Mouse (Mus musculus) left cerebral cortex, adult 11 months (tissue): ENCODE measurements around the gene Gucy2d.

Experiments used
- DNase-seq: peaks from one replicate; pipeline ENCODE4 v3.0.0; 2022; ENCODE audit warnings: low spot score

The Gucy2d gene

DNA sequence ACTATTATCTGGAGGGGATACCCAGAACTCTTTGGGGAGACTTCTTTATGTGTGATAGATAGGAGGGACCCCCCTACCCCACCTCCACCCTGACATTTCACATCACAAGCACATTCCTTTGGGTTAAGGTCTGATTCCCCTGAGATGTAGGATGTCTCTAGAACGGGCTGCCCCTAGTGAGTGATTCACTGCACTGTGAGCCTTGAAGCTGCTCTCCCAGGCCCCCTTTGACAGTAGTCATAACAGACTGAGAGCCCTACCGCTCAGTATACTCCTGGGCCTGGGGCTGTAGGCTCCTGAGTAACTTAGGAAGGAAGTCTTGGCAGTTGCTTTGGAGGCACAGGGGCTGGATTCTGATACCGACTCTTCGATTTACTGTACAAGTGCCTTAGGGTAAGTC lies 50.1 kb downstream of the Gucy2d start:
- no peak for DNase-seq

DNA sequence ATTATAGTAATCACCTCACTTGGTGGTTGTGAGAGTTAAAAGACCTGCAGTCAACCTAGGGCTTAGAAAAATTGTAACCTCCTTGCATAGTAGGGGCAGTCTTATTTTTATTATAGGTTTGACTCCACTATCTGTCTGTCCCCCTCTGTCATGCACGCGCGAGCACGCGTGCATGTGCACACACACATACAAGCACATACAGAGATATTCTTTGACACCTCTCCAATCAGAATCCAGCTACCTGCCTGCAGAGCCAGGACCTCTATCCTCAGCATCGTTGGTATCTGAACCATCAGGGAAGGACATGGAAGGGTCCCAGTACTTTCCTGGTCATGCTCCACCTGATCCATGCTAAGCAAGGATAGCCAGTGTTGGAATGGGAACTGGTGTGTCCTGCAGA lies 50.7 kb downstream of the Gucy2d start:
- DNase-seq: no peak

DNA sequence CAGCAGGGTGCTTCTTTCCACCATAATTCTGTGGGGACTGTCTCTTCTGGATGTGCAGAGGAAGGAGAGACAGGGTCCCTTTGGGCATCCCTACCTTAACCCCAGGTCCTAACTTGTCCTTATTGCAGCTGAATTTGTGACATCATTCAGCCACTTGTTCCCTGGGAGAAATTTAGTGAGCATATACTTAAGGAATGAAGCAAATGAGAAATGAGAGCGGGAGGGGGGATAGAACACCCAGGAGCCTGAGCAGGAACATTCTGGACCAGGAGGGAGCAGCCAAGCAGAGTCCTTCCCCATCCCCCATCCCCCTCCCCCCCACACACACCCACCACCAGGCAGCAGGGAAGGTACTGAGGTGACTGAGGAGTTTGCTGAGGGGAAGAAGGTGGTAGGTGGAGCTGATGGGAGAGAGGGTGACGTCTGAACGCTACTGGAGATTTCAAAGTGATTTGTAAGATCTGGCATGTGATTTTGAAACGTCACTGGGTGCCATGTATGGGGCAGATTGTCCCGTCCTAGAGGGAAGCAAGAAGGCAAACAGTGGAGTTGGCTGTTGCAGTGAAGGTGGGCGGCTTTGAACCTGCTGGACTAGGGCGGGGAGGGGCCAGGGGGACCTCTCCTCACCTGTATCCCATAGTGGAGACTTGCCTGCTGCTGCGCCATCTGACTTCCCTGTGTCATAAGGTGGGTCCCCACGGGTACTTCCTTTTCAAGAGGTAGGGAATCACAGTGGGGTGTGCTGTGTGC lies 51.4 kb downstream of the Gucy2d start:
- DNase-seq: no peak

DNA sequence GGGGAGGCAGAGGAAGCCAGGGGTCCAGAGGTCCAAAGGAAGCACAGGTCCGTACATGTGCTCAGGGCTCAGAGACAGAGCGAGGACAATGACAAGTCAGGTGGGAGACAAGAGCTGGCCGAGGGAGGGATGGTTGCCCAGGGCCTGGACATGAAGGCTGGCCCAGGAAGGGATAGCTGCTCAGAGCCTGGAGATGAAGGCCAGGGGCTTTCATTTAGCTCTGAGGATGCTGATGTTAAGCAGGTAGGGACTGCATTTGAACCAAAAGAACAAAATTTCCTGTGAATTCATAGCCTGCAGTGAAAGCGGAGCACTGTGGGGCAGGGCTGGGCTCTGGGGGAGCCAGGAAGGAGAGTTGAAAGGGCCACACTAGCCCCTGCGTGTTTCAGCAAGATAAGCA lies 52.1 kb downstream of the Gucy2d start:
- DNase-seq: no peak

DNA sequence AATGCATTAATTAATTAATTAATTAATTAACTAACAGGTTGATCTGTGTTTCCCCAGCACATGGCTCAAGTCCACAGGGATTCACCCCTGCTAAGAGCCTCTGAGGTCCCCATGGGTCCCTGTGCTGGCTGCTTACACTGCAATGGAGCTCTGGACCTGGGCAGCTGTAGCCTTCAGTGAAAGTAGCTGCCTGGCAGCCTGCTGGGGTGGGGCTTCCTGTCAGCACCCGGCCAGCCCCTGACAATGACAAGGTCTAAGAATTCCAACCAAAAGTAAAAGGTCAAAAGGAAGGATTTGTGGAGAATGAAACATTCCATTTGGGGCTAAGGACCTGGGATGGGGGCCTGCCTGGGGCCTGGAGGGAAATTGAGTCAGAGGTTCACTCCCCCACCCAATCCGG lies 53.1 kb downstream of the Gucy2d start:
- no peak for DNase-seq

DNA sequence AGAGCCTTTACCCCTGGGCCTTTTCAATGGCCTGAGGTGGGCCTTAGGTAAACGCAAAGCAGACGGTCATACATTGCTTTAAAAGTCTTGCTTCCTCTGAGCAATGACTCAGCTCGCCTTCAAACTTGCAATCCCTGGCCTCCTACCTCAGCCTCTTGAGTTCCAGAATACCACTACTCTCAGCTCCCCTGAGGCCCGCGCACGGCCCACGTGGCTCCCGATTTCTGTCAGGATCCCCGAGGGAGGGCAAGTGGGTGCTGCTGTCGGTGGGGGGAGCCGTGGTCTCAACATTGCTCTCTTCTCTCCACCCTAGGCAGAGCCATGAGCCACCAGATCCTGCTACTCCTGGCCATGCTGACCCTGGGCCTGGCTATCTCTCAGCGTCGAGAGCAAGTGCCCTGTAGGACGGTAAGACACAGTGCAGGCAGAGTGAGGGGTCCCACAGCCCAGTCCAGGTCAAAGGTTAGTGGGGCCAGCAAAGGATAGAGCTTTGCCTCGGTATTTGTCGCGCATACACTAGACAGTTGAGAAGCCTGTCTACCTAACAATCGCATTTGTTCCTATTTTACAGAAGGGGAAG lies 53.8 kb downstream of the Gucy2d start:
- no peak for DNase-seq

DNA sequence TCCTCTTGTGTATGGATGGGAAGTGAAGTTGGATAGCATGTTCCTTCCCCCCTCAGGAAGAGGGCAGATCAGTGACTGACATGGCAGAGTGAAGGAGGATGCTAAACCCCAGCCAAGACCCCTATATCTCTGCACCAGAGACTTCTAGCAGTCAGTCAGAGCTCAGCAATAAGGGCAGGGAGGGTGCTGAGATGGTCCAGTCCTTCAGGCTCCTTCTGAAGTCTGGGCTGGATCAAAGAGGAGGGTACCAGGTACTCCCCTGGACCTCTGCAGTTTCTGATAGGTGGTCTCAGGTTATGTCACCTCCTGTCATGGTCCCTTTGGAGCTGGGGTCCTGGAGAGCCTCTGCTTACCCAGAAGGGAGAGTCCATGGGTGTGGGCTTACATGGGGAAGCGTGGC lies 55.4 kb downstream of the Gucy2d start:
- no peak for DNase-seq

DNA sequence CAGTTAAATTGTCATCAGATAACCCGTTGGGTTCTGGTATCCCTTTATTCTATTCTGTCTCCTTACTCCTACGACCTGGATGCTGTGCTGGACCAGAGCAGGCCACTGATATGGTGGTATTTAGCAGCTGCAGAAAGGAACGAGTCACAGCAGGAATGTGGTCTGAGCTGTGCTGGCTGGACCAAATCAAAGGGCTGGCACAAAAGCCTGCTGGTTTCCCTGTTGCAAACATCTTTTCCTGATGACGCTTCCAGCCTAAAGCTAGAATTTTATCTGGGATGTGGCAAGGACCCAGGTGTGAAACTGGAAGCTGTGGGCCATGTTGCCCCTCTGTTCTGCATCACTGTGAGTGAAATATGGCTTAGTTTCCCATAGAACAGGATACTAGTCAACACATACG lies 57.2 kb downstream of the Gucy2d start:
- DNase-seq: no peak

DNA sequence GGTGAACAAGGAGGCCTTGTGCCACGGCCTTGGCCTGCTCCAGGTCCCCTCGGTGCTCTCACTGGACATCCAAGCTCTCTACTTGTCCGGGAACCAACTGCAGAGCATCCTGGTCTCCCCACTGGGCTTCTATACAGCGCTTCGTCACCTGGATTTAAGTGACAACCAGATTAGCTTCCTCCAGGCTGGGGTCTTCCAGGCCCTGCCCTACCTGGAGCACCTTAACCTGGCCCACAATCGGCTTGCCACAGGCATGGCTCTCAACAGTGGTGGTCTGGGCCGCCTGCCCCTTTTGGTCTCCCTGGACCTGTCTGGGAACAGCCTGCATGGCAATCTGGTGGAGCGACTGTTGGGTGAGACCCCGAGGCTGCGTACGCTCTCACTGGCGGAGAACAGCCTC lies 57.9 kb downstream of the Gucy2d start:
- DNase-seq: no peak

DNA sequence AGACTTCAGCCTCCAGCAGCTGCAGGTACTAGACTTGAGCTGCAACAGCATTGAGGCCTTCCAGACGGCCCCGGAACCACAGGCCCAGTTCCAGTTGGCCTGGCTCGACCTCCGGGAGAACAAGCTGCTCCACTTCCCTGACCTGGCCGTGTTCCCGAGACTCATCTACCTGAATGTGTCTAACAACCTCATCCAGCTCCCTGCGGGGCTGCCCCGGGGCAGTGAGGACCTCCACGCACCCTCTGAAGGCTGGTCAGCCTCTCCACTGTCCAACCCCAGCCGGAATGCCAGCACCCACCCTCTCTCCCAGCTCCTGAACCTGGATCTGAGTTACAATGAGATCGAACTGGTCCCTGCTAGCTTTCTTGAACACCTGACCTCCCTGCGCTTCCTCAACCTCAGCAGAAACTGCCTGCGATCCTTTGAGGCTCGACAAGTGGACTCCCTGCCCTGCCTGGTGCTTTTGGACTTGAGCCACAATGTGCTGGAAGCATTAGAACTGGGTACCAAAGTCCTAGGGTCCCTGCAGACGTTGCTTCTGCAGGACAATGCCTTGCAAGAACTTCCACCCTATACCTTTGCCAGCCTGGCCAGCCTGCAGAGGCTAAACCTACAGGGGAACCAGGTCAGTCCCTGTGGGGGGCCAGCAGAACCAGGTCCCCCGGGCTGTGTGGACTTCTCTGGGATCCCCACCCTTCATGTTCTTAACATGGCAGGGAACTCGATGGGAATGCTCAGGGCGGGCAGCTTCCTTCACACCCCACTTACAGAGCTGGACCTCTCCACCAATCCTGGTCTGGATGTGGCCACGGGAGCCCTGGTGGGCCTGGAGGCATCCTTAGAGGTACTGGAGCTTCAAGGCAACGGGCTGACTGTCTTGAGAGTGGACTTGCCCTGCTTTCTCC lies 58.7 kb downstream of the Gucy2d start:
- no peak for DNase-seq

DNA sequence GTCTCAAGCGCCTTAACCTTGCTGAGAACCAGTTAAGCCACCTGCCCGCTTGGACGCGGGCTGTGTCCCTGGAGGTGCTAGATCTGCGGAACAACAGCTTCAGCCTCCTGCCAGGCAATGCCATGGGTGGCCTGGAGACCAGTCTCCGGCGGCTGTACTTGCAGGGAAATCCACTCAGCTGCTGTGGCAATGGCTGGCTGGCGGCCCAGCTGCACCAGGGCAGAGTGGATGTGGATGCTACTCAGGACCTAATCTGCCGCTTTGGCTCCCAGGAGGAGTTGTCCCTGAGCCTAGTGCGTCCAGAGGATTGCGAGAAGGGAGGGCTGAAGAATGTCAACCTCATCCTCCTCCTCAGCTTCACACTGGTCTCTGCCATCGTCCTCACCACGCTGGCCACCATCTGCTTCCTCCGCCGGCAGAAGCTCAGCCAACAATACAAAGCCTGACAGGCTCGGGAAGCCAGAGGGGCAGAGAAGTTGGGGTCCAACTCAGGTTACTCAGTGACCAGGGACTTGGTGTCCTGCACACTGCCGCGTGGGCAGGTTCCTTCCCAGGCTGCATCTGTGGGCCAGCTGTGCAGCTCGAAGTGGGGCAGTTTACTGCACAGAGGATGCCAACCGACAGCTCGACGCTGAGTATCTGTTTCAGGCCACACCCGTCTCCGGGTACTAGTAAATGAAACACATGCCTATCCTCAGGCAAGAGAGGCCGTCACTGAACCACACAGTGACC lies 59.5 kb downstream of the Gucy2d start:
- no peak for DNase-seq

DNA sequence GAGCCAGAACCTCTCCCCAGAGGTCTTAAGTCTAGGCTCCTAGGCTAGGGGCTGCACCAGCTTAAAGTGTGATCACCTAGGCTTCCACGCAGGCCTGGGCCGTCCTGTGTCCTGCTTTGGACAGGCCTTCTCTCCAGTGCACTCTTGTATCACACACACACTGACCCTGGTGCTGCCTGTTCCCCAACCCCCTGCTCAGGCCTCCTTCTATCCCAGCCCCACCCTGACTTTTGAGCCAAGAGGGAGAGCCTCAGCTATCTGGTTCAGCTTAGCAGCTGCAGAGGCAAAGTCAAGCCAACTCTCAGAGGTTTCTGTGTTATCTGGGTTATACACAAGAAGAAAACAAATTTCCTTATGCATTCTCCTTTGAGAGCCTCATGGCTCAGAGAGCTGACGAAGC lies 60.3 kb downstream of the Gucy2d start:
- DNase-seq: no peak

DNA sequence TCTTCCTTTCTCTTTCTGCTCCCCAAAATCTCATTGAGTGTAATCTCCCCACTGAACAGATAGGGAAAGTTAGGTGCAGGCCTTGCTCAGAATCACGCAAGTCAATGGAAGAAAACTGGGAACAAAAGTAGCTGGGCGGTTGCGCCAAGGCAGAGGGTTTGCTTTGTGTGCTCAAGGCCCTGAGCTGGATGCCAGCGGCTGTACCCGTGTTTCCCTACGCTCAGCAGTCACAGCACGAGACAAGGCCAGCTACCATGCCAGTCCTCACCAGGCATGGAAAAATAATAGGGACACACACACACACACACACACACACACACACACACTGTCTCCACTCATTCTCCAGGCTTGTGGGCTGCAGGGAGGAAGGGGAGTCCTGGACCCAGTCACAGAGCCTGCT lies 60.9 kb downstream of the Gucy2d start:
- DNase-seq: no peak

DNA sequence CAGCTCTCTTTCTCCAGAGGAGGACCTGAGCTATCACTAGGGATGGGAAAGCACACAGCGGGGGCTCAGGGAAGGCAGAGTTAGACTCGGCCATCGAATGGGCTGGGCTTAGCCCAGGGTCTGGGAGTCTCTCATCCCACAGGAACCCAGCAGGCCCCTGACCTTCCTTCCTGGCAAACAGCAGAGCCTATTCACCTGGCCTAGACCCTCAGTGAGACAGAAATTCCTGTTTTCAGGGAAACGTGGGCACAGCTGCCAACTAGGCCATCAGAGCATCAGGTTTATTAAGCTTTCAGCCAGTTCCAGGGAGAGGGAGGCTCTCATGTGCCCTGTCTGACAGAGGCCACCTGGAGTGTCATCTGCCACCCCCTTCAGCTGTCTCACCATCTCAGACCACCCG lies 62.7 kb downstream of the Gucy2d start:
- no peak for DNase-seq

DNA sequence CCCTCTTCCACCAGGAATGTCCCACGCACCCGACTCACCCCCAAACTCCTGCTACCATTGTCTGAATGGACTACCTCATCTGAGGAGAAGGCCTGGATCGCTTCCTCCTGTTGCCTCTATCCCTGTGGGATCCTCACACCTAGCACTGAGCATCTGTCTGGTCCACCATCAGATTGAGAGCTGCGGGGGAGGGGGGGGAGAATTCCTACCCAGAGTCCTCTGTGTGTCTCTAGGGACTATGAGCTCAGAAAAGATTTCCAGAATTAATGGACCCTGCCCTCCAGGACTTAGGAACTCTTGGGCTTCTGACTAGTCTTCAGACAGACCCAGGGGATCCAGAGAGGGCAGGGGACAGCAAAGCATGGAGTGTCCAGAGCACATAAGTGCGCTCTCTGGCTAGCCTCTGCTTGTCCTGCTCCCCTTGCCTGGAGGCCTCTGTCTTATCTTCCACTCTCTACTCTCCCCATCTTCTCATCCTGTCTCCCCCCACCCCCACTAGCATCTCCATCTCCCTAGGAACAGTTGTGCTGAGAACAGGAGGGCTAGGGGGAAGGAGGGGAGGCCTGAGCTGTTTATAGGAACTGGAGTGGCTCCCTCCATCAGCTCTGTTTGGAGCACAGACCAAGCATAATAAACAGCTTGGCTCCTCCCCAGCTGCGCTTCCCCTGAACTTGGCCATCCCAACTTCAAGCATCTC lies 63.9 kb downstream of the Gucy2d start:
- no peak for DNase-seq

DNA sequence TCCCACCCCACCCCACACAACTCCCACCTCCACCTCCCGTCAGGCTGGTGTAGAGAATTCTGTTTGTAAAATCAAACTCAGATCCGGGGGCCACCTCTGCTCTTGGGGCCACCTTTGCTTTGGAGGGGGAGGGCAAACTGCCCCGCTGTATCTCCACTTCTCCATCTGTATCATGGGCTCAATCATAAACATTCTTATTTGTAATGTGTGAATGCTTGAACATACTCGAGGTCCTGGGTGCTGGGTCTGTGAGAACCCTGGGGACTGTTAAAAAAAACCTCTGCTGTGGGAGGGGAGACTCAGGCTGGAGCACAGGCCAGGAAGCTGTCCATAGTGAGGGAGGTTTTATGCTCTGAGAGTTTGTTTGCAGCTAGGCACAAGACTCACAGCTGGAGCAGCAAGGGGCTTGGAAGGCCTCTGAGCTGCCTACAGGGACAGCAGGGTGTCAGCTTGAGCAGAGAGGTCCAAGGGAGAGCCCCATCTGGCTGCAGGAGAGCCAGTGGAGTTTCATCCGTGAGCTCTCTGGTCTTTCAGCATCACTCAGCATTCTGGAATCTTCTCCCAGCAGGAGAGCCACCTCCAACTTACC lies 64.6 kb downstream of the Gucy2d start:
- DNase-seq: no peak

DNA sequence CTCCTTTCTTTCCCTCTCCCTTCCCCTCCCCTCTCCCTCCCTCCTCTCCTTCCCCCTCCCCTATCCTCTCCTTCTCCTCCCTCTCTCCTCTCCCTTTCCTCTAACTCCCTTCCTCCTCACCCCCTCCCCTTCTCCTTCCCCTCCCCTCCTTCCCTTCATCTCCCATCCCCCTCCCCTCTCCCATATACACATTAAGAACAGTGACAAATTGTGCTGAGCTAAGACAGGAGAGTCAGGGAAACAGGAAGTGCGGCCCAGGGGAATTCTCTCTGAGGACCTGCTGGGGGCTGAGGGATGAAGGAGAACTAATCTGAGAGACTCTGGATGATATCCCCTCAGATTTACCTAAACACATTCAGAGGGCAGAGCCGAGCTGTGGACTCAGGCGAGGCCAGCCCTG lies 65.4 kb downstream of the Gucy2d start:
- DNase-seq: no peak

DNA sequence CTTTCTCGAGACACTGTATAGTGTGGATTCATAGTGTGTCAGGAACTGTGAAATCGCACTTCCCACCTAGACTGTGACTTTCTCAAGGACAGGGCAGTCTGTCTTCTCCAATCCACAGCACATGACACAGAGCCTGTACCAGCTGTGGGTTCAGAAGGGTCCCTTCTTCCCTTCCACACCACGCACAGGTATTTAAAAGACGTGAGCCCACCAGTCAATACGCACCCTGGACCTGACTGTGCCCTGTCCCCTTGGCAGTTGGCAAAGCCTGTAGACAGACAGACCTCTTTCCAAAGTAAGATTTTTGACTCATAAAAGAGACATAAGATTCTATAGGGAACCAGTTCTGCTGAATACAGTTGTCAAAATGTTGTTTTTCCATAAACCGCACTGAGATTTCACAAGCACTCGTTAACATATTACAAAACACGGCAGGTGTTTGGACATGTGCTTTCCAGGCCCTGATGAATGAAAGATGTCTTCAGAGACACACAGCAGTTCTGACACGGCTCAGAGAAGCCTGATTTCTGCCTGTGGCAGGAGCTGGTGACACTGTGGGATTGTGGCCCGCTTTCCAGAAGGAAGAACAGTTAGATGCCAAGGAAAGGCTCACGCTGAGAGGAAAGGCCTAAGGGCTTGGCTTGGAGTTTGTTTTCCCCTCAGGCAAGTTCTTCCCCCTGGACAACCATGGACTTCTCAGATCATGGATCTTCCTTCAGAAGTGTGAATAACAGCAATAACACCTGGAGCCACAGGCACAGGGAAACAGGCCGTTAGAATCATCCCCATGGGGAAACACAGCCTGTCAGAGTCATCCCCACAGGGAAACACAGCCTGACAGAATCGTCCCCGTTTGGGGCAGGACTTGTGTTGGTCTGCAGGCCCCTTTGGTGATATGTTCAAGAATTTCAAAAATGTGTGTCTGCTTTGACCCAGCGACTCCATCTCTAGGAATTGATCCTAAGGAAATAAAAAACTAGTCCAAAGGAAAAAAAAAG lies 71.0 kb downstream of the Gucy2d start:
- DNase-seq: no peak

DNA sequence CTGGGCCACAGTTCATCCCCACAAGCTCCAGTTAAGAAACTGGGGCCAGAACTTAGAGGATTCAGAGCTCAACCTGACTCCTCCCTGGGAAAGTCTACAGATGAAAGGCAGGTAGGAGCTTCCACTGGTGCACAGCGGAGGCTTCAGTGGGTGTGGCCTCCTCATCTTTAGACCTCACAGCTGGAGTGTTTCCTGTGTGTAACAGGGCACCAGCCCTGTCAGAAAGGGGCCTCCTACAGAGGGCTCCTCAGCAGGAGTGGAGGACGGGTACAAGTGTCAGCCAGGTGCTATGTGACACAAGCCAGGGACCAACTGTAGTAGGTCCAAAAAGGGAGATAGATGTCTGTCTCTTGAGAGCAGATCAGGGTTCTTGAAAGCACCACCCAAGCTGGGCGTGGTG lies 73.0 kb downstream of the Gucy2d start:
- DNase-seq: no peak

DNA sequence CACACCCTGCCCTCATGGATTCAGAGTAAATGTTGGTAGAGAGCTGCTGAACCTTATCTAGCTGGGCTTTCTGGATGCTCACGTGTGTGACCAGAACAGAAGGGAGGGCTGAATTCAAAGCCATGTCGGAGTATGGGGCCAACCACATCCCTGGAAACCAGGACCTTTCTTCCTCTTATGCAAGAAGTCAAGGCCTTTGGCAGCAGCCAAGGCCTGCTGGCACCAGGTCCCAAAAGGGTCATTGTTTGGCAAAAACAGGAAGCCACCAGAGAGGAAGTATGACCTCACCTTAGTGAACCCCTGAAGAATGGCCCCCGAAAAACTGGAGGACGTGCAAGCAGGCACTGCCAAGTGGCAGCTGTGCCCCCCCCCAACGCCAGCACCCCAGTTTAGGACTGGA lies 82.4 kb downstream of the Gucy2d start:
- DNase-seq: no peak
